Mouse (Mus musculus) urinary bladder, postnatal 4 days (tissue): ENCODE measurements around the gene Xntrpc.

Source experiments
- DNase-seq, 2 experiments: peaks; one replicate each; pipeline ENCODE4 v3.0.0; 2021 to 2022; ENCODE audit warnings: low spot score in 2 of 2

The Xntrpc gene

DNA sequence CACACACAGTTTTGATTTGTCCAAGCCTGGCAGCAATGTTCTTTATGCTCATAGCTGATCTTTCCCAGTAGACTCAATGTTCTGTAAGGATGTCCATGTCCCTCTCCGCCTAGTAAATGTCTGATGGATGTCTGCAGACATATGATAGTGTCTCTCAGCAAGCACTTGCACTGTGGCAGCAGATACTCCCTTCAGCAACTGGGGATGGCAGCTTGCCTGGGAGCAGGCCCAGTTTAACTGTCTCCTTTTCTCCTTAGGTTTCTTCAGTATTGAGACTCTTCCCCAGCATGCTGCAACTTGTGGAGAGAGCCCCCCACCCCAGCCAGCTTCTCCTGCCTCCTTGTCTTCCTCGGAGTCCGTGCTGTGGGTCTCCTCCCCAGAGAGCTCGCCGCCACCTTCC lies 16.3 kb downstream of the Xntrpc start:
- DNase-seq: no peak

DNA sequence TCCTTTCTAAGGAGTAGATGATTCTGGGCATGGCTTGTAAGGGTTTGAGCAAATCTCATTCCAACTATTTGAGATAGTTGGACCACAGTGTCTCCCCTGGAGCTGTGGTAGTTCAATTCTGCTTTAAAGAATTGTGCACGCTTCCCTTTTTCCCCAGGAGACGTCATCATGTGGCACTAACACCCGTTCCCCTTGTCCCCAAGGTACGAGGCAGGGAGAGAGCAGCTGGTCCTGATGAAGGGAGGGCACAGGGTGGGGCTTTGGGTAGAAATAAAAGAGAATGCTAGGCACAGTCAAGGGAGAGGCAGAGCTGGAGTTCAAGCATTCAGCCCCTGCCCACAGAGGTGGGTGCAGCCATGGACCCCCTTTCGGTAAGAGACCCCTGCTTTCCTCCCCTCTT lies 17.3 kb downstream of the Xntrpc start, which contains the start of gene Trpc2:
Gene Trpc2, plus strand, starts transcription at position 301 of the 400 bp plus-strand sequence.
- no peak for DNase-seq

DNA sequence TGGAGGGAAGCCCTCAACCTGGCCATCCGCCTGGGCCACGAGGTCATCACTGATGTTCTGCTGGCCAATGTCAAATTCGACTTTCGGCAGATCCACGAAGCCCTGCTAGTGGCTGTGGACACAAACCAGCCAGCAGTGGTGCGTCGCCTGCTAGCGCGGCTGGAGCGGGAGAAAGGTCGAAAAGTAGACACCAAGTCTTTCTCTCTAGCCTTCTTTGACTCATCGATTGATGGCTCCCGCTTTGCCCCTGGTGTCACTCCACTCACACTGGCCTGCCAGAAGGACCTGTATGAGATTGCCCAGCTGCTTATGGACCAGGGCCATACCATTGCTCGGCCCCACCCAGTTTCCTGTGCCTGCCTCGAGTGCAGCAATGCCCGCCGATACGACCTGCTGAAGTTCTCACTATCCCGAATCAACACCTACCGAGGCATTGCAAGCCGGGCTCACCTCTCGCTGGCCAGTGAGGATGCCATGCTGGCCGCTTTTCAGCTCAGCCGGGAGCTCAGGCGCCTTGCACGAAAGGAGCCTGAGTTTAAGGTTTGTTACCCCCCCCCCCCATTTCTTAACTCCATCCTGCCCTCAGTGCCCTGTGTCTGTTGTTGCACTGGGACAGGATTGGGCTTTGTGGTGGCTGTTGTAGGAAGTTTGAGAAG lies 18.7 kb downstream of the Xntrpc start:
- no peak for DNase-seq

DNA sequence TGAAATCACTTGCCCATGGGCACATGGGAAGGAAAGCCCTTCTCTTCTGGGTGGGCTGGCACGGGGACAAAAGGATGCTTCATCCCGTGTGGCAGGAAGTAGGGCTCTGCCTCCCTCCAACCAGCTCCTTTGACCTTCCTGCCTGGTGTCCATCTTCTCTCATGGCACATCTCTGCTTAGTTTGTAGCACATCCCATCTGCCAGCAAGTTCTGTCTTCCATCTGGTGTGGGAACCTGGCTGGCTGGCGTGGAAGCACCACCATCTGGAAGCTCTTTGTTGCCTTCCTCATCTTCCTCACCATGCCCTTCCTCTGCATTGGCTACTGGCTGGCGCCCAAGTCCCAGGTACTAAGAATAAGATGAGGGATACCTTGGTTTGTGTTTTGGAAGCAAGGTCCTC lies 21.8 kb downstream of the Xntrpc start:
- DNase-seq: no peak

DNA sequence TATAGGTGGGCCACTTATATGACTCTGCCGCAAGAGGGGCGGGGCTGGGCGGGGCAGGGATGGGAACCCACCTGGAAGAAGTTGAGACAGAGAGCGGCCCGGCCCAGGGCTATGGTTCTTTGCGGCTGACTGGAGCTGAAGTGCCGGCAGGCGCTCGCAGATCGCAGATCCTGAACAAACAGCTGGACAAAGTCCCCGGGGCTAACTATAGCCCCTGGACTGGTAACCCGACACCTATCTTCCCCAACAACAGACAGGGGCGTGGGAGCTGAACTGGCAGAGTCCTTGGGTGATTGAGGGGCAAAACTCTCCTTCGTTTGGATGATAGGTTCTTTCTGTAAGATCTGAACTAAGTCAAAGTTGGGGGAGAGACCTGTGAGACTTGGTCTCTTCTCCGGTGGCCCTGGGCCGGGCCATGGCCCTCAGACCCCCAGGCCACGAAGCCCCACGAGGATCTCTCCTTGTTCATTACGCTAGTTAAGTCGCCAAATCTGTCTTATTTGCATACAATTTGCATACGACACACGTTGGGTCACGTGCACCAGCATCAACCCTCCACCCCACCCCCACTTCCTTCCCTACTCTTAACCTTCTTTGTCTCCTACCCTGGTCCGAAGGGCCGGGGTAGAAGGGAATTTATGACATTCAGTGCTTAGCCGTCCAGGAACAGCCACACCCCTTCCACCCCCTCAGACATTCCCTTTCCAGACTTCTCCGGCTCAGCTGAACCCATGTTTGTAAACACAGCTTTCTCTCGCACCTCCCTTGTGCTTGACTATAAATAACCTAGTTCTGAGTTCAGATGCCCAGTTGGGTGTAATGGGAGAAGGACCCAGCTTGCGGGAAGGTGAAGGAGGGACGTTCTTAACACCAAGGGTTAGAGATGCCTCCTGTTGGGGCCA lies 34.5 kb downstream of the Xntrpc start:
- no peak for DNase-seq

DNA sequence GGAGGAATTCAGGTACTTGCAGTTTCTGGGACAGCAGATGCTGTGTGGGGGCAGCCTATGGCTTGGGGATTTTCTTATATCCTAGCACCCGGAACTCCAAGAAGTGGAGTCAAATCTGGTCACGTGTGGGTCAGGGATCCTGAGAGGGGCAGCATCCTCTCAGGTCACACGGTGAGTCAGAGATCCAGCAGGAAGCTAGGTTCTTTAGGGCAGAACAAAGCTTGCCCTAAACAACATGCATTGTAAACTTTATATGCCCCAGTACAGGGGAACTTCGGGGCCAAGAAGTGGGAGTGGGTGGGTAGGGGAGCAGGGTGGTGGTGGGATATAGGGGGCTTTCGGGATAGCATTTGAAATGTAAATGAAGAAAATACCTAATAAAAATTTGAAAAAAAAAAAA lies 35.4 kb downstream of the Xntrpc start:
- no peak for DNase-seq

DNA sequence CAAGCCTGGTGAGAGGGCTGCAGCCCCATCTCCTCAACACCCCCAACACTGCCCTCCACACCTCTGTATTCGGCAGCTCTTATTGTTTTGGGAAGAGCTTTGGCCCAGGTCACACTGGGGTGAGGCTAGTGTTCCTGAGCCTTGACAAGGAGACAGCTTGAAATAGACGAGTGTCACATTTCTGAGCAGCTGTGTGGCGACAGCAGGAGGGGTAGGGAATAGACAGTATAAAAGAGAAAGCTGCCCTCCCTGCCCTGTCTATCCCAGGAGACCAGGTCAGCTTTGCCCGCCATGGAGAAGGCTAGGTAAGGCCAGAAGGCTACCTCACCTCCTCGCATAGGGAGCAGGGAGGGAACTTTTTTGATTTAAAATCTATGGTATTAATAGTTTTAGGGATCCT lies 36.0 kb downstream of the Xntrpc start, which contains the start of gene Art1:
Gene Art1, plus strand, starts transcription at position 257 of the 400 bp plus-strand sequence.
- no peak for DNase-seq

DNA sequence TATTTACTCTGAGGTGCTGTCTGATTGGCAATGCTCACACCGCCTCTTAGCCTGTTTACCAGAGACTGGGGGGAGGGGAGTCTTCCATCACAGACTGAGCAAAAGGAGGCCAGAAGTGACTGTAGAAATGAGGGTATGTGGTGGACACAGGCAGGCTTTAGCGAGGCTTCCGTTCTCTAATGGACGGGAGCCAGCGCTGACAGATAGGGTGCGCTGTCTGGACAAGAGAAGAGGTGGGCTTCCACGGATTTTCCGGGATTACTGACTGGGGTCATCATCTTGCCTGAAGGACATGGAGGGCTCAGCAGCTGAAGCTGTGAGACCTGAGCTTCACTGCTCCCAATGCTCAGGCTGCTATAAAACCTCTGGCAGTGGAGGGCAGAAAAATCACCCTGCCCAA lies 36.7 kb downstream of the Xntrpc start:
- DNase-seq: no peak

DNA sequence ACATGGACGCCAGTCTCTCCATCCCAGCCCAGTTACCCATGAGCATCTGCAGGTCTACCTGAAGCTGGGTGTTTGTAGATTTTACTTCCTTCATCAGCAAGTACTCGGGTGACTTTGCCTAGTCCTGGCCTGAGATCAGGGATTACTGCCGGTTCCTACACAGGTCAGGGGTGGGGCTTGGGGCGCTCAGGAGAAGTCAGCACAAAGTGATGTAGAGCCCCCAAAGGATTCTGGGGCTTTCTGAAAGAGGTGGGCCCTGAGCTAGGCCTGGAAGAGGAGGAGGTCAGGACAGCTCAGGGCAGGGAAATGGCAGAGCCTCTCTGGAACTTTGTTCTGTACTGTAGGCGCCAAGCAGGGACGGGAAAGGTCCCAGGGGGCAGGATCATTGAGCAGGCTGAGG lies 37.2 kb downstream of the Xntrpc start:
- no peak for DNase-seq

DNA sequence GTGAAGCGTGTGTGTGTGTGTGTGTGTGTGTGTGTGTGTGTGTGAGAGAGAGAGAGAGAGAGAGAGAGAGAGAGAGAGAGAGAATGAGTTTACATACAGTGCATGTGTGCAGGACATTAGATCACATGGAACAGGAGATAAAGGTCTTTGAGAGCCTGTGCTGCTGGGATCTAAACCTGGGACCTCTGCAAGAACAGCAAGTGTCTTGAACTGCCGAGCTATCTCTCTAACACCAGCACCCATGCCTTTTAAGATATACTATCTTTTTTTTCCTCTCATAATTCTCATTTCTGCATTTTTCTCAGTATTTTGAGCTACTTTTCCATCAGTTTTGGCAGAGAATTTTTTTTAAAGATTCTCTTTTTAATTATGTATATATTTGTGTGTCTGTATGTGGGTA lies 38.0 kb downstream of the Xntrpc start:
- no peak for DNase-seq

DNA sequence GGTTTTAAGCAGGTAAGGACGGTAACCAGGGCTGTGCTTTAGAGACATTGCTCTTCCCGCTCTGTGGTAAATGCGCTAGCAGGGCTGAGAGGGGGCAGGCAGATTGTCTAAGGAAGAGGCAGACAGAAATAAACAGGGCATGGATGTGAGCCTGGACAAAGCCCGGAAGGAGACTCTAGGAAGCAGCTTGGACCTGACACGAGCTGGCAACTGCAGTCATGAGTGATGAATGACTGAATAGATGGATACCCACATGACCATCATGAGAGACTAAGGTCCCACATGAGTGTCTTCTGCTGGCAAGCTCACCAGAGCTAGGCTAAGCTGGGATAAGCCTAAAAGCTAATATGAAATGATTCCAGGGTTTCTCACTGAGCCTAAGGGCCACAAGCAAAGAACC lies 38.6 kb downstream of the Xntrpc start:
- DNase-seq: no peak

DNA sequence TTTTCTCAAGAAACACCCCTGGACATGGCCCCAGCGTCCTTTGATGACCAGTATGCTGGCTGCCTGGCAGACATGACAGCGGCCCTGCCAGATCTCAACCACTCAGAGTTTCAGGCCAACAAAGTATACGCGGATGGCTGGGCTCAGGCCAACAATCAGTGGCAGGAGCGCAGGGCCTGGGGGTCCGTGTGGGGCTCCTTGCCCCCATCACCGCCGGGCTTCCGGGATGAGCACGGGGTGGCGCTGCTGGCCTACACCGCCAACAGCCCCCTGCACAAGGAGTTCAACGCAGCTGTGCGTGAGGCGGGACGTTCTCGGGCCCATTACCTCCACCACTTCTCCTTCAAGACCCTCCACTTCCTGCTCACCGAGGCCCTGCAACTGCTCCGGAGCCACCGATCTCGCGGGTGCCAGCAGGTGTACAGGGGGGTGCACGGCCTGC lies 41.2 kb downstream of the Xntrpc start:
- DNase-seq: no peak

DNA sequence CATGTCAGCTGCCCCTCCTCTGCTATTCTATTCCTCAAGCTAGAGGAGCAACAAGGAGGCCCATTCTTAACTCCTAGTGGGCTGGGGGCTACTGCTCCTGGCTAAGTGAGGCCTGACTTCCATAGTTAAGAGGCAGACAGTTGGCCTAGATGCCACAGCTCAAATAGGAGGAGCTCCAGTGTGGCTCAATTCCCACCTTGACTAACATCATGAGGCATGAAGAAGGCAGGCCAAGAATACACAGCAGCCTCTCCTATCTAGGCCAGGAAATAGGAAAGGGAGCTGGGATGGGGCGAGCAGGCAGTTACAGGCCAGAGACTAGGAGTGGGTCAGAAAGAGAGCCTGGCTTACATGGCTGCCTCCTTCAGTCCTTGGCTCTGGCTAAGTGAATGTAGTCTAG lies 42.7 kb downstream of the Xntrpc start:
- DNase-seq: no peak

DNA sequence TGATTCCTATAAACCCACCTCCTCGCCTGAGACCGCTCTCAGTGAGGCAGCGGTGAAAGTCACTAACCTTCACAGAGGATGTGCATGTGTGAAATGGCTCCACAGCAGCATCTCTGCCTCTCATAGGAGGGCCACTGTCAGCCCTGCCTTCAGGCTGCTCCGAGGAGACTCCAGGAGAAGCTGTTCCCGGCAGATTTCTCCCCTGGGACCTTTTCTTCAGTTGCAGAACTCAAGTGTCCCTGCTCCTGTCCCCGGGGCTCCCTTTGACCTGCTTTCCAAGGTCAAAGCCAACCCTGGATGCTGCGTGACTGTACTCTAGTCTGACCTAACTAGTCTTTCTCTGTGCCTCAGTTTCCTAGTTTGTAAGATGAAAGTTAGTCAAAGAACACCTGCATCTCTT lies 43.7 kb downstream of the Xntrpc start, which contains the start of gene Art5:
Gene Art5, minus strand, starts transcription at position 319 of the 400 bp plus-strand sequence.
- DNase-seq: no peak

DNA sequence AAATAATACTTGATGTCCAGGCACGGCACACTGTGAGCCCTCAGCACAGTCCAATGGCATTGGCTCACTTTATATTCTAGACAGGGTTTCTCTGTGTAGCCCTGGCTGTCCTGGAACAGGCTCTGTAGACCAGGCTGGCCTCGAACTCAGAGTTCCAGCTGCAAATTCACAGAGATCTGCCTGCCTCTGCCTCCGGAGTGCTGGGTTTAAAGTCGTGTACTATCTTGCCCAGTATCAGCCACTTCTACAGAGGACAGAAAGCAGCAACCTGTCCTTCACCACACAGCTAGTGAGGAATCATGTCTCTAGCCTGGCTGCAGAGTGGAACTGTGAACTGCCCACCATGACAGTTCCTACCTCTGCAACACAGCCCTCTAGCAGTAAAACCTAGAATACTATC lies 44.2 kb downstream of the Xntrpc start:
- no peak for DNase-seq

DNA sequence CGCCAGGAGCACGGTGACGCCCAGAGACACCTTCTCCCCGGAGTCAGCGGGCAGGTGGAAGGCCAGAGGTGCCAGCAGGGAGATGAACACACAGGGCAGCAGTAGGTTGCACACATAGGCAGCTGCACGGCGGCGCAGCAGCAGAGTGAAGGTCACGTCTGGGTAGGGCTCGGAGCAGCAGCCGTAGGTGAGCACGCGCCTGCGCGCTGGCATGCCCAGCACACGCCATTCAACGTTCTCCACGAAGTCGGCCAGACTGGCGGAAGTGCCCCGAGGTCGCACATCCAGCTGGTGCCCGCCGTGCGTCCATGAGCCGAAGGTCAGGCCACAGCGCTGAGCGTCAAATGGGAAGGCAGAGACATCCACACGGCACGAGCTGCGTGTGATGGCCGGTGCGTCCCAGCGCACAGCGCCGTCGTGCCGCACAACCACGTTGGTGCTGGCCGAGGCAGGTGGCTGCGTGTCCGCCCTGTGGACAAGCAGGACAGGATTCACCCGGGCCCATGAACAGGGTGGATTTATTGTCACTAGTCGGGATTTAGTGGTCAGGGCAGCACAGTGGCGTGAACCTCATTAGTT lies 47.7 kb downstream of the Xntrpc start:
- no peak for DNase-seq

DNA sequence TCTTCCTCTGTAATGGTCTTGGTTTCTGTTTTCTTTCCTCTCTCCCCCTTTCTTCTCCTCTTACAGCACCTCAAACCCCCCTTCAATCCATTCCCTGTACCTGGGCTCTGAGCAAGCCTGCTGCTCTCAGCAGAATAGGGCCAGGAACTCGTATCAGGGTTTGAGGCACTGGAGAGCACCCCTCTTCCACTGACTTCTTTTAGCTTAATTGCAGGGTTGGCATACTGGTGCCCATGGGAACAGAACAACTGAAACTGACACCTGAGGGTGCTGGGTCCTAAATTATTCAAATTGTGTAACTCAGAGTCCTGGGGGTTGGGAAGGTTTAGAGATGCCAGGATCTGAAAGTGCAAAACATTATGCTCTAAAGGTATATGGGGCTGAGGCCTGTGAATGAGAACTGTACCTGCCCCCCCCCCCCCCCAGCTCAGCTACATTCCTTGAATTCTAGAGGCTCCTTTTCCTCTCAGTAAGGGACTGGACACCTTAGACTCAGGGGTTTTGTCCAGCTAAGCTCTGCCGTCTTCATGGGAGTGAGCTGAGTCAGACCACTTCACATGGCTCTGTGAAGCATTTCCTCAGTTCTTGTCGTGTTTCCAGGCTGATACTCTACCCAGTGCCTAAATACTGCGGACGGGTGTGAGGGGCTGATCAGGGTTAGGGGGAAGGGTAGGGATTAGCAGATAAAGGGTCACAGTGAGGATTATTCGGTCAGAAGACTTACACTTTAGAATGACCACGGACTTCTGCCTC lies 51.2 kb downstream of the Xntrpc start, which contains the start of gene Chrna10:
Gene Chrna10, minus strand, starts transcription at position 250 of the 753 bp plus-strand sequence.
- no peak for DNase-seq

DNA sequence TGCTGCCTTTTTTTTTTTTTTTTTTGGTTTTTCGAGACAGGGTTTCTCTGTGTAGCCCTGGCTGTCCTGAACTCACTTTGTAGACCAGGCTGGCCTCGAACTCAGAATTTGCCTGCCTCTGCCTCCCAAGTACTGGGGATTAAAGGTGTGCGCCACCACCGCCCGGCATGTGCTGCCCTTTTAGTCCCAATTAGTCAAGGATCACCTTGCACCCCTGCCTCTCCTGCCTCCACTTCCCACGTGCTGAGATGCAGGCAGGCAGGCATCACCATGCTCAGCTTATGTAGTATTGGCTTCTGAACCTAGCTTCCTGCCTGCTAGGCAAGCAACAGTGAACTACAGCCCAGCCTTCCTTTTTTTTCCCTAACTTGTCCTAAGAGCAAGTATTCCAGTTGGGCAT lies 51.9 kb downstream of the Xntrpc start:
- no peak for DNase-seq

DNA sequence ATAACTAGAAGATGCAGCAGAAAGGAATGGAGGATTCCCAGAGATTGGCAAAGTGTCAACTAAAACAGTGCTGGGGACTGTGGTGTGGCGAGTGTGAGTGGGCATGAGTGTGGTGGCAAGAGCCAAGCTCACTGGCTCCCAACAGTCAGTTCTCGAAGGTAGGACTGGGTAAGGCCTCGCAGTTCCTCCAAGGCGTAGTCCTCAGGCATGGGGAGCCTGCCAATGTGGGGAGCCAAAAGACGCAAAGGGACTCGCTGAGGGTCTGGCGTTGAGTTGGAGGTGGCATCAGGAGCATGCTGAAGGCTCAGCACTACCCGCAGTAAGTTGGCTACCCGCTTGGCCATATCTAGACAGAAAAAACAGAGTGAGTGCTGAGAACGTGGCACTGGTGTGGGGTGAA lies 54.8 kb downstream of the Xntrpc start:
- no peak for DNase-seq

DNA sequence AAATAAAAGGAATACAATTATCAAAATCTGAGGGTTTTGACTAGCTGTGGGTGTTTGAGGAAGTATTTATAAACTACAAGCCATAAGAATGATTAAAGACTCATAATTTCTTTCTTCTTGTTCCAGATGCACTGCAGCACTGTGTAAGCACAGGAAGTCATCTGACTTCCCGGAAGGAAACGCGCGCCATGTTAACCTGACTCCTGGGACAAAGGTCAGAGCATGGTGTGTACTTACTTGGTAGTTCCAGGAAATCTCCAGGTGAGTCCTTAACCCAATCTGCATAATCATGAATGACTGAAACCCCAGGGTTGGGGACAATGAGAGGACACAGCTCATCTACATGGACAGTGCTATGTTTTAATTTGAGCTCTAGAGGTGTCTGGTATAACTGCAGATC lies 66.9 kb downstream of the Xntrpc start:
- DNase-seq: no peak

DNA sequence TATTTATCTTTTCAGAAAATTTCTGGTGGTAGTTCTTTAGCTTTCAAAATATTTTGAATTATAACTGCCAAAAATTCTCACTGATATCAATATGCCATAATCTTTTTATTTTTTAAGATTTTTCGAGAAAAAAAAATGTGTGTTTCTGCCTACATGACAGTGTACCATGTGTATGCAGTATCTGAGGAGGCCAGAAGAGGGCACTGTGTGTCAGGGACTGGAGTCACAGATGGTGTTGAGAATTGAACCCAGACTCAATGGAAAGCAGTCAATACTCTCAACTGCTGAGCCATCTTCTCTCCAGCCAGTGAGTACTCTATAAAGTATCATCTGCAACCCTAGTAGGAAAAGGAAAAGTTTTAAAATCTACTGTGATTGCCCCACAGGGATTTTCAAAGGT lies 72.0 kb downstream of the Xntrpc start:
- no peak for DNase-seq

DNA sequence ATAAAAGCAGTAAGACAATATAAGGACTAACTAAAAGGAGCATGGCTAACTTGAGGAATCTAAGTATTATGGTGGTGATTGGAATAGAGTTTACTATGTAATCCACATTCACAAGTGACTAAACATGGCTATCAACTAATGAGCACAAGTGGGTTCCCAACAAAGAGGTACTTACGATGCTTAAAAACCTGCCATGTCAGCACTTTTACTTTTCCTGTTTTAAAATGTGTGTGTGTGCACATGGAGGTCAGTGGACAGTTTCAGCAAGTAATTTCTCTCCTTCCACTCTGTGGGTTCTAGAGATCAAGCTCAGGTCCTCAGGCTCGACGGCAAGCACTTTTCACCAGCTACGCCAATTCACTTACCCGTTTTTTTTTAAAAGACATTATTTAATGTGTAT lies 72.4 kb downstream of the Xntrpc start:
- DNase-seq: no peak
